Mouse (Mus musculus) heart, embryonic 13.5 days (tissue): ENCODE results near the gene Gas8. TPM values are rescaled to one million over a fixed set of nuclear protein-coding genes. Genes with fewer than 3 reads are reported as not detected.
"Not testable (repeated sequence)": the region's sequence is repeated elsewhere in the genome, so short reads cannot be mapped to it uniquely, and the experiment has no call there.

Source experiments
- ATAC-seq: fragments of 200-750 bp; cut with Nextera tagmentation; 2 replicates; pipeline ENCODE4 v1.8.0; 2017; ENCODE audit warnings: moderate TSS enrichment; ENCODE audit not compliant: insufficient number of reproducible peaks, low FRiP score, low TSS enrichment; ENCODE audit errors: extremely low read depth
- H3K27ac ChIP-seq: fragments of 300-500 bp; sonication (generic); replicated peaks from 2 replicates; pipeline ENCODE4 v1.5.1; 2015; ENCODE audit warnings: moderate library complexity, mild to moderate bottlenecking, inconsistent platforms
- H3K27me3 ChIP-seq: fragments of 300-500 bp; sonication (generic); replicated peaks from 2 replicates; pipeline ENCODE4 v1.6.1; 2015; ENCODE audit warnings: mild to moderate bottlenecking, inconsistent platforms
- H3K36me3 ChIP-seq: fragments of 300-500 bp; sonication (generic); 2 replicates; pipeline ENCODE4 v1.6.1; 2015; ENCODE audit warnings: mild to moderate bottlenecking, inconsistent platforms
- H3K4me1 ChIP-seq: fragments of 300-500 bp; sonication (generic); 2 replicates; pipeline ENCODE4 v1.6.1; 2015; ENCODE audit warnings: inconsistent platforms
- H3K4me2 ChIP-seq: fragments of 300-500 bp; sonication (generic); 2 replicates; pipeline ENCODE4 v1.6.1; 2015; ENCODE audit warnings: inconsistent platforms, mild to moderate bottlenecking, moderate library complexity
- H3K4me3 ChIP-seq: fragments of 300-500 bp; sonication (generic); 2 replicates; pipeline ENCODE4 v1.5.1; 2015; ENCODE audit warnings: moderate library complexity, mild to moderate bottlenecking, inconsistent platforms
- H3K9ac ChIP-seq: fragments of 300-500 bp; sonication (generic); 2 replicates; pipeline ENCODE4 v1.6.1; 2015; ENCODE audit warnings: inconsistent platforms, mild to moderate bottlenecking, moderate library complexity
- H3K9me3 ChIP-seq: fragments of 300-500 bp; sonication (generic); 2 replicates; pipeline ENCODE4 v1.6.1; 2016; ENCODE audit warnings: inconsistent platforms
- WGBS: fragments of 180-500 bp; shearing (Covaris S2); methylation state at CpG from one replicate; pipeline ENCODE4 v1.1.7; 2015; ENCODE audit warnings: mixed read lengths; 5-methylcytosine and 5-hydroxymethylcytosine counted together
- polyA plus RNA-seq: library from polyadenylated mRNA; unstranded; fragments of >200 nt; fragmentation: Nextera tagmentation; extraction: Ambion mirVana; gene quantifications from 2 replicates; pipeline ENCODE4 v1.2.1, GENCODE M21; 2015

Gene Gas8
- polyA plus RNA-seq, 1 experiment from 2014 or later, result 14.7 TPM

GRCm38 (mm10) chr8:123515540-123515897 lies 3.1 kb upstream of the Gas8 start:
- Histone ChIP-seq H3K4me2 (peak overlapping the region; percentile 89), H3K4me1 (peaks cover 33% of the 10 kb centered on the region), H3K27me3 (peaks cover 58% of the 10 kb centered on the region), H3K4me3 (peak overlapping the region; percentile 62), H3K9ac (no peak overlapping the region), H3K36me3 (peaks cover 2% of the 10 kb centered on the region), H3K27ac (no peak overlapping the region), H3K9me3 (no peaks in the 10 kb centered on the region)
- 2% methylated on average over 11 of the region's 11 CpGs for WGBS
- no peak for ATAC-seq

DNA sequence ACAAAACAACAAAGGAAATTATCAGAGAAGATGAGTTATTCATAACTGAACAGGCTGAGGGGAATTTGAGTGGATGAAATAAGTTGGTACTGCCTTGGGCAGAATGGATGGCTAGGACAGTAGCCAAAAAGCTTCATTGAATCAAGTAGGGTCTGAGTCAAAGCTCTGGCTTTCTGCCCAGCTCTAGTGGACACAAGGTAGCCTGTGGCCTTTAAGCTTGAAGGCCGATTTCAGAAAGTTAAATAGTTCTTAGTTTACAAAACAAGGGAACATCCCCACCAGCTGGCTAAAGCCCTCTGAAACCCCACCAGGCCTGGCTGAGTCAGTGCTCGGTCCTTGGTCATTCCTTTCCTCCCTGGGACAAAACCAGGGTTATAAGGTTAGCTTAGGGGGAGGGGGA lies 2.0 kb upstream of the Gas8 start:
- H3K27me3 ChIP-seq, result peaks cover 57% of the 10 kb centered on the region
- no peak for ATAC-seq
- 41% methylated on average over 2 of the region's 2 CpGs for WGBS

DNA sequence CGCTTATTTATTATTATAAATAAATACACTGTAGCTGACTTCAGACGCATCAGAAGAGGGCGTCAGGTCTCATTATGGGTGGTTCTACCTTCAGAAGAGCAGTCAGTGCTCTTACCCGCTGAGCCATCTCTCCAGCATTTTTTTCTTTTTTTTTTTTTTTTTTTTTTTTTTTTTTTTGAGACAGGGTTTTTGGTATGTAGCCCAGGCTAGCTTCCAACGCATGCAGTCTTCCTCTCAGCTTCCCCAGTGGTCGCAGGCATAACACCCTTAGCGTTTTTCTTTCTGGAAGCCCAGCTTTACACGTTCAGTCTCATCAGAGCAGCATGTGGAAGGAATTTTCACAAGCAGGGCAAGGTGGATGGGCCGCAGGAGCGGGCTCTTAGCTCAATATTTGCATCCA lies 462 bp upstream of the Gas8 start:
- H3K9me3 ChIP-seq, result no peaks in the 10 kb centered on the region
- peak overlapping the region; percentile 75 for H3K4me3 ChIP-seq
- peaks cover 28% of the 10 kb centered on the region for H3K36me3 ChIP-seq
- WGBS, result 36% methylated on average over 10 of the region's 10 CpGs
- 0 out of 2 replicates have a peak overlapping the region, but pooled peaks have one; percentile 67 for H3K9ac ChIP-seq
- no peak for ATAC-seq
- peaks cover 33% of the 10 kb centered on the region for H3K4me1 ChIP-seq
- H3K4me2 ChIP-seq, result peak overlapping the region; percentile 83
- peaks cover 47% of the 10 kb centered on the region for H3K27me3 ChIP-seq
- no peak overlapping the region for H3K27ac ChIP-seq

More for the DNA sequence above, 2.0 kb upstream of the Gas8 start:
- Histone ChIP-seq H3K4me3 (no peak overlapping the region), H3K9ac (no peak overlapping the region), H3K27ac (no peak overlapping the region), H3K4me2 (no peak overlapping the region), H3K4me1 (peaks cover 33% of the 10 kb centered on the region), H3K36me3 (peaks cover 13% of the 10 kb centered on the region), H3K9me3 (no peaks in the 10 kb centered on the region)

DNA sequence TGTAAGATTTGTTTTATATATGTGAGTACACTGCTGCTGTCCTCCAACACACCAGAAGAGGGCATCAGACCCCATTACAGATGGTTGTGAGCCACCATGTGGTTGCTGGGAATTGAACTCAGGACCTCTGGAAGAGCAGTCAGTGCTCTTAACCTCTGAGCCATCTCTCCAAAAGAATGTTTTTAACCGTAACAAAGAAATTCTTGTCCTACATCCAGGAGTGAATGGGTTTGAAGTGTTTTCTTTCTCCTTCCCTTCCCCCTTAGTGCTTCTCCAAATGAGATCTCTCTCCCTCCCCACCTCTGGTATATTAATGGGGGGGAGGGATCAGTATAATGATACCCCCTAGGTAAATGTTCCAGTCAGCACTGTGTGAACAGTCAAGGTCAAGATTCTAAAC lies 1.4 kb downstream of the Gas8 start:
- WGBS, result 78% methylated on average over 1 of the region's 1 CpGs
- peaks cover 28% of the 10 kb centered on the region for H3K27me3 ChIP-seq

GRCm38 (mm10) chr8:123527720-123528489 lies 9.3 kb downstream of the Gas8 start:
- Histone ChIP-seq H3K9me3 (no peaks in the 10 kb centered on the region), H3K36me3 (peaks cover 100% of the 10 kb centered on the region), H3K4me2 (no peak overlapping the region), H3K4me1 (no peaks in the 10 kb centered on the region), H3K27ac (no peak overlapping the region), H3K4me3 (no peak overlapping the region), H3K9ac (no peak overlapping the region), H3K27me3 (no peaks in the 10 kb centered on the region; the same call in 1 of the 2 replicates)
- no peak for ATAC-seq
- 77% methylated on average over 25 of the region's 25 CpGs for WGBS

More for the DNA sequence above, 1.4 kb downstream of the Gas8 start:
- not testable (repeated sequence) for H3K4me3 ChIP-seq, H3K27ac ChIP-seq, H3K9me3 ChIP-seq, H3K4me2 ChIP-seq, ATAC-seq, H3K9ac ChIP-seq
- H3K36me3 ChIP-seq, result peaks cover 46% of the 10 kb centered on the region
- H3K4me1 ChIP-seq, result peaks cover 15% of the 10 kb centered on the region

DNA sequence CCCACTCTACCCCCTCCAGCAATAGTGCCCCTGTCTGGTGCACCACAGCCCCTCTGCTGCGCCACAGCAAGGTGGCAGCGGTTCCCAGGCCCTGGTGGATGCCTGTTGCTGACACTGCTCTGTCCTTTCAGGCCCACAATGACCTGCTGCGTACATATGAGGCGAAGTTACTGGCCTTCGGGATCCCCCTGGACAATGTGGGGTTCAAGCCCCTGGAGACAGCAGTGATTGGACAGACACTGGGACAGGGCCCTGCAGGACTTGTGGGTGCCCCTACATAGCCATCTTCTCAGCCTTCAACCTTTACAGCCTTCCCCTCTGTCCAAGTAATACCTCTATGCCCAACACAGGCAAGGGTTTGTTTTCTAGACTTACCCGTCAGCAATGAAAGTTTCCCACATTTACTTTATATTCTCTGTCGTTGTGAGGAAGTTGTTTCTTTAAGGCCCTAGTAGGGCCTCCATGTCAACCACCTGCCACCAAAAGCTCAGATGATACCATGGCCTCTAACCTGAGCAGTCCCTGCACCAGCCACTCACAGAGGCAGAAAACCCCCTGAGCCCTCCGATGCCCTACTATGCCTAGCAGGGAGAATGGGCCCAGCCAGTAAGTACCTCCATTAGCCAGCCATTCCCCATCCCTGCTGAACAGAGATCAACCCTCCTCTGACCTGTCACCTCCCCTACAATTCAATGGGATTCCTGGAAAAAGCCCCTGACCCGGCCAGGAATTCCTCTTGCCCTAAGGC lies 17.8 kb downstream of the Gas8 start:
- H3K4me3 ChIP-seq, result no peak overlapping the region
- H3K27ac ChIP-seq, result no peak overlapping the region
- ATAC-seq, result no peak
- H3K9ac ChIP-seq, result no peak overlapping the region
- 84% methylated on average over 9 of the region's 9 CpGs for WGBS
- no peaks in the 10 kb centered on the region for H3K4me1 ChIP-seq
- peaks cover 19% of the 10 kb centered on the region for H3K27me3 ChIP-seq
- peaks cover 53% of the 10 kb centered on the region for H3K36me3 ChIP-seq
- no peak overlapping the region for H3K4me2 ChIP-seq
- no peaks in the 10 kb centered on the region for H3K9me3 ChIP-seq

GRCm38 (mm10) chr8:123536990-123537380 lies 18.4 kb downstream of the Gas8 start:
- WGBS, result 25% methylated on average over 8 of the region's 10 CpGs
- Histone ChIP-seq H3K4me1 (no peaks in the 10 kb centered on the region), H3K4me3 (no peak overlapping the region), H3K27me3 (peaks cover 19% of the 10 kb centered on the region), H3K36me3 (peaks cover 48% of the 10 kb centered on the region), H3K4me2 (no peak overlapping the region), H3K9ac (no peak overlapping the region), H3K9me3 (no peaks in the 10 kb centered on the region), H3K27ac (no peak overlapping the region)
- no peak for ATAC-seq

DNA sequence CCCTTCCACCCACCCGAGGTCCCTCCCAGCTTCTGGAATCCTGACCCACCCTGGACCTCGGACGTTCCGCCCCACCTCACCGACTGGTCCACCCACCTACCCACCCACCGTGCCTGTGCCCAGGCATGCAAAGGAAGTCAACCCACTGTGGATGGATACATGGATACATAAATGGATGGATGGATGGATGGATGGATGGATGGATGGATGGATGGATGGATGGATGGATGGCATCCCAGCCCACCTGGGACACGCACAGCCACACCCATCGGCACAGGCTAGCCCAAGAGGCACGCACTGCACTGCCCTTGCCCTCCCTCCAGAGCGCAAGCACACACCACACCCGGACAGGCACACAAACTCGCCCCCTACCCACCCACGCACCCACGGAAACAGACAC lies 19.0 kb downstream of the Gas8 start:
- peaks cover 41% of the 10 kb centered on the region for H3K36me3 ChIP-seq
- WGBS, result 67% methylated on average over 2 of the region's 14 CpGs
- peaks cover 19% of the 10 kb centered on the region for H3K27me3 ChIP-seq
- not testable (repeated sequence) for H3K9ac ChIP-seq, H3K4me3 ChIP-seq, H3K27ac ChIP-seq, H3K4me1 ChIP-seq, H3K9me3 ChIP-seq, ATAC-seq, H3K4me2 ChIP-seq

GRCm38 (mm10) chr8:123564221-123564620 lies 45.6 kb downstream of the Gas8 start:
- not testable (repeated sequence) for H3K27ac ChIP-seq, H3K4me3 ChIP-seq, H3K27me3 ChIP-seq, H3K4me1 ChIP-seq, H3K36me3 ChIP-seq, H3K9ac ChIP-seq, H3K9me3 ChIP-seq, ATAC-seq, H3K4me2 ChIP-seq
- WGBS, result no CpG with 5 or more reads among the region's 45 CpGs

DNA sequence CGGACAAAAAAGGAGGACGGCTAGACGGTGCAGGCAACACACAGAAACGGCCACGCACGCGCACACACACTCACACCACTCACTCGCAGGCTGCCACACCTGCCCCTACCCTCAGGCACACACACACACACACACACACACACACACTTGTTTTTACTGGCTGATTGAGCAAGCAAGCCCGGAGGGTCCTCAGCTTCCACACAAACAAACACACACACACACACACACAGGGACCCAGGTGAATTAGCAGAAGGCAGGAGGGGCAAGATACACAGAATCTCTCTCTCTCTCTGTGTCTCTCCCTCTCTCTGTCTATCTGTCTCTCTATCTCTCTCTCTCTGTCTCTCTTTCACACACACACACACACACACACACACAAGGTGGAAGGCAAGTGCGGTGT lies 56.8 kb downstream of the Gas8 start:
- not testable (repeated sequence) for H3K4me2 ChIP-seq, H3K36me3 ChIP-seq, H3K9me3 ChIP-seq, H3K27ac ChIP-seq, H3K4me1 ChIP-seq, H3K27me3 ChIP-seq, H3K9ac ChIP-seq, ATAC-seq, H3K4me3 ChIP-seq
- 60% methylated on average over 1 of the region's 10 CpGs for WGBS
